Mouse (Mus musculus) Muller cell, postnatal 12 days (primary cell): ENCODE measurements at regions not wholly inside any gene's neighbourhood (a gene's known extent, or its start where the extent isn't known, plus 50 kb on each side); places are given as distances from the start of the nearest gene placed in this dataset.
"Not testable (repeated sequence)": the region's sequence is repeated elsewhere in the genome, so short reads cannot be mapped to it uniquely, and the experiment has no call there.

Experiments
- DNase-seq: peaks from one replicate; pipeline ENCODE4 v3.0.0-alpha.2; 2015; ENCODE audit errors: inconsistent ontology term

DNA sequence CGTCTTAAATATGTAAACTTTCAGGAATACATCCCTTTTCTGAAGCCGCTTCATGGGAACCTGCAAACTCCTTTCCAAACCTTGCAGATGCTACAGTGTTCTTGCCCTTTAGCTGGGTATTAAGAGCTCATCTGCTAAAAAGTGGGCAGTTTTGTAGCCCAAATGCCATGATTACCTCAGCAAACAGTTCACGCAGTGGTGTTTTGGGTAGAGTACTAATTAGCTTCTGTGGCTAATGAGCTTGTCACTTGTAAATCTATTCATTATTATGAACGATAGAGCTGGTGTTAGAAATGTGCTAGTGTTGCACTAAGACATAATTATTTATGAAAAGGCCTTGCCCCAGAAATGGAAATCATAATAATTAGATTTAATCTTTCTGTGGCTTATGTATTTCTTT is 506.1 kb upstream of the Ccng1 start:
- no peak for DNase-seq

- no peak for DNase-seq
Observed at GRCm38 (mm10) chr11:41259915-41260619, 505.0 kb upstream of the Ccng1 start.

DNA sequence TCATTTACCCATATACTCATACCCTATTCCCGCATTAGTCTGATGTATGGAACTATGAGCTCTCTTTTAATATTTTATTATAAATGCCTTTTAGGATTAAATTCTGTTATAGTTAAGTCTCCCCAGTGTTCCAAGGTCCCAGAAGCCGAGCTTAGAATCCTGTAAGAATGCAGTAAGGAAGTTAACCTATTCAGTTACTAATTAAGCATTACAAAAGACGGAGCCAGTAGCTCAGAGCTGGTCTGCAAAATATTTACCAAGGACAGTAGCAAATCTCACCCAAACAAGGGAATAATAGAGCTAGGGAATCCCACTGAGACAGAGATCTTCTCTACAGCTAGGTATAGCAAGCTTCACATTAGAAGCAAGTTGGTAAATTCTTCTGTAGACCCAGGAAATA is 459.4 kb upstream of the Ccng1 start:
- not testable (repeated sequence) for DNase-seq

GRCm38 (mm10) chr11:41202228-41202627 is 447.1 kb upstream of the Ccng1 start:
- no peak for DNase-seq

GRCm38 (mm10) chr11:41193981-41194380 is 438.9 kb upstream of the Ccng1 start:
- DNase-seq = no peak

DNA sequence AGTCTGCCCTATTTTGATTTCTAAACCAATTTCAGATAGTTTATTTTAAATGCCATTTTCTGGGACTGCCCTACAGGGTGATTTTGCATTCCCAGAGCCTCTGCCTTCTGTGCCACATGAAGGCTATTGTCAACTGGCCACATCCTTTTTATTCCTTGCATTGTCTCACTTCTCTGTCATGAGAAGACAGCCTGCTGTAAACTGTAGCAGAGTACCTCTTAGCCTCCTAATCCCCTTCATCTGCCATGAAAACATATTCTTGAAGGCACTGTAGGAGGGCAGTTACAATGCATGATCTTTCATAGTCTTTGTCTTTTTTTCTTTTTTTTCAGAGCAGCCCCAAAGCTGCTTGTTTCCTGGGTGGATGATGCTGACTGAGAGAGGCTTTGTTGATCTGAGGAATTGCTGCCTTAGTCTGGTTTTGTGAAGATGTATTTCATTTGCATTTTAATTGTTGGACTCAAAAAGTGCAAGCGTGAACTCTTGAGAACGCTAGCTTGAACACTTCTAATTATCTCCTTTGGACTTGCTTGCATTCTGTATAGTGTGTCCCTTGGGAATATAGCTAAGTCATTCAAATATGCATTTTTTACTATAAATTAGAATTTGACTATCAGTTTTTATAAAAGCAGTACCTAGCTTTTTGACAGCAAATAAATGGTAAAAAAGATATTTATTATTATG is 405.5 kb upstream of the Ccng1 start:
- no peak for DNase-seq

DNA sequence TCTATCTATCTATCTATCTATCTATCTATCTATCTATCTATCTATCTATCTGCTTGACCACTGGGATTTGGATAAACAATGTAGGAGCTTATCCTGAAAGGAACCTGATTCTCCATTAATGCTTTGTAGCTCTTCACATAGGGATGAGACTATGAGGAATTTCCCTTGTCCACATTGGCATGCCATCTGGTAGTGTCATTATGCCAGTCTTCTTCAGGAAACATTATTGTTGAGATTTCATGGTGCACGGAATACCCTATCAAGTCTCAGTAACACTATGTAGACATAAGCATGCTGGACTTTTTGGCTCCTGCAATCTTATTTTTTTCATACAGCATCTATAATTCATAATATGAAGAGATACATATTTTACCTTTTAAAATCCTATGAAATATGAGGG is 404.8 kb upstream of the Ccng1 start:
- DNase-seq = no peak

GRCm38 (mm10) chr11:41158761-41159596 is 403.9 kb upstream of the Ccng1 start:
- DNase-seq = peak; percentile 39

- peak; percentile 24 for DNase-seq
Observed at GRCm38 (mm10) chr11:41157321-41157720, 402.2 kb upstream of the Ccng1 start.
